In genomic region chr5:73405981-73406722, GRCm38 (mm10) we compare ENCODE assay signal across 8 mouse cellular contexts. TPM values are rescaled to one million over a fixed set of nuclear protein-coding genes. Genes with fewer than 3 reads are reported as not detected.
DNase-seq lines count a peak whose midpoint lies in the region; ATAC-seq lines count a peak whose summit lies in the region.

Gene Cwh43 (plus strand): TSS chr5:73406075.

- no peak for ATAC-seq in embryonic facial prominence, embryonic 12.5 days (ENCODE audit: insufficient number of reproducible peaks, insufficient read depth, low FRiP score, low TSS enrichment)
- 0 out of 2 replicates have a peak, but pooled peaks have one; percentile 19 for ATAC-seq in hindbrain, embryonic 12.5 days (ENCODE audit: low FRiP score)

- H3K9ac ChIP-seq in embryonic facial prominence, embryonic 12.5 days = 0 out of 2 replicates have a peak within 1 kb of the TSS, but pooled peaks have one; percentile 27
- peak within 1 kb of the TSS; percentile 28; the same call in 1 of the 2 replicates for H3K9ac ChIP-seq in hindbrain, embryonic 12.5 days

- H3K4me2 ChIP-seq in embryonic facial prominence, embryonic 12.5 days (replicated peaks) = peak within 1 kb of the TSS; percentile 69
- peak within 1 kb of the TSS; percentile 69 for H3K4me2 ChIP-seq in hindbrain, embryonic 12.5 days (replicated peaks)

- peak within 1 kb of the TSS; percentile 41 for H3K4me3 ChIP-seq in embryonic facial prominence, embryonic 12.5 days
- peak within 1 kb of the TSS; percentile 36 for H3K4me3 ChIP-seq in hindbrain, embryonic 12.5 days
- peak within 1 kb of the TSS; percentile 50 for H3K4me3 ChIP-seq in limb, embryonic 10.5 days

- peaks cover 38% of the 10 kb centered on the region for H3K27me3 ChIP-seq in embryonic facial prominence, embryonic 12.5 days
- H3K27me3 ChIP-seq in hindbrain, embryonic 12.5 days = peaks cover 45% of the 10 kb centered on the region
- peaks cover 55% of the 10 kb centered on the region for H3K27me3 ChIP-seq in limb, embryonic 10.5 days (ENCODE audit: low read depth, poor library complexity, severe bottlenecking)

- no peak within 1 kb of the TSS for H3K27ac ChIP-seq in embryonic facial prominence, embryonic 12.5 days
- H3K27ac ChIP-seq in hindbrain, embryonic 12.5 days = no peak within 1 kb of the TSS
- no peak within 1 kb of the TSS for H3K27ac ChIP-seq in limb, embryonic 10.5 days

- H3K9me3 ChIP-seq in embryonic facial prominence, embryonic 12.5 days = no peaks in the 10 kb centered on the region
- H3K9me3 ChIP-seq in hindbrain, embryonic 12.5 days (replicated peaks) = no peaks in the 10 kb centered on the region
- no peaks in the 10 kb centered on the region for H3K9me3 ChIP-seq in limb, embryonic 10.5 days (replicated peaks)

- H3K36me3 ChIP-seq in embryonic facial prominence, embryonic 12.5 days = no peaks in the 10 kb centered on the region
- no peaks in the 10 kb centered on the region for H3K36me3 ChIP-seq in hindbrain, embryonic 12.5 days
- no peaks in the 10 kb centered on the region for H3K36me3 ChIP-seq in limb, embryonic 10.5 days

- H3K4me1 ChIP-seq in embryonic facial prominence, embryonic 12.5 days = peaks cover 7% of the 10 kb centered on the region; the same call in 1 of the 2 replicates
- peaks cover 8% of the 10 kb centered on the region for H3K4me1 ChIP-seq in hindbrain, embryonic 12.5 days
- peaks cover 11% of the 10 kb centered on the region for H3K4me1 ChIP-seq in limb, embryonic 10.5 days

- peak; percentile 27 for DNase-seq in layer of hippocampus, adult 11-12 months (ENCODE audit: low spot score)
- no peak for DNase-seq in layer of hippocampus, adult 9-10 months (ENCODE audit: low spot score)
- DNase-seq in limb, embryonic 10.5 days (ENCODE audit: low spot score) = peak; percentile 44
- peak; percentile 39 to 50 for DNase-seq in right cerebral cortex, adult 2 months (ENCODE audit: low spot score in 2 of 2)
- no peak for DNase-seq in adrenal gland, adult 8-10 months
- no peak for DNase-seq in gastrocnemius, postnatal 10 days

- WGBS in embryonic facial prominence, embryonic 12.5 days = 3% methylated on average over 49 of the region's 49 CpGs
- WGBS in hindbrain, embryonic 12.5 days = 3% methylated on average over 49 of the region's 49 CpGs
- WGBS in limb, embryonic 10.5 days = 2% methylated on average over 49 of the region's 49 CpGs

RNA-seq across cellular contexts. Expression of gene Cwh43, which starts in this region (rescaled TPM):
- not detected in 2 replicates for polyA plus RNA-seq in embryonic facial prominence, embryonic 12.5 days (2016; fragmentation: Nextera tagmentation; extraction: Ambion mirVana)
- polyA plus RNA-seq in hindbrain, embryonic 12.5 days (2016; fragmentation: Nextera tagmentation; extraction: Ambion mirVana) = 0.20 TPM in 1 of 2 replicates, not detected in the other
- polyA plus RNA-seq in limb, embryonic 10.5 days (2016; fragmentation: Nextera tagmentation; extraction: Ambion mirVana) = not detected in 2 replicates
- total RNA-seq in adrenal gland, adult 8-10 months (2022) = not detected
- not detected for total RNA-seq in gastrocnemius, postnatal 10 days (2021)

Comparison
In these comparisons a context has a peak if more than half of its experiments do, and no peak if none do; other contexts are left out.
1. DNase-seq: peak in layer of hippocampus, adult 11-12 months (single experiment) and right cerebral cortex, adult 2 months (2 of 2); none in layer of hippocampus, adult 9-10 months (single experiment), adrenal gland, adult 8-10 months (single experiment) and gastrocnemius, postnatal 10 days (single experiment).
2. Peak in ATAC-seq, H3K4me3 ChIP-seq, H3K9ac ChIP-seq and H3K4me2 ChIP-seq in hindbrain, embryonic 12.5 days; RNA of the gene not detected or under 1 TPM.
3. Peak in DNase-seq and H3K4me3 ChIP-seq in limb, embryonic 10.5 days; RNA of the gene not detected or under 1 TPM.
4. Peak in every context shown above with its lines, with median percentiles within 50 percentile points of each other: H3K4me3 ChIP-seq.